Mouse (Mus musculus) lung, postnatal 10 days (tissue): Measurements from ENCODE around the gene Slc16a6.

Experiments
- DNase-seq: peaks from one replicate; pipeline ENCODE4 v3.0.0; 2021

Gene Slc16a6

DNA sequence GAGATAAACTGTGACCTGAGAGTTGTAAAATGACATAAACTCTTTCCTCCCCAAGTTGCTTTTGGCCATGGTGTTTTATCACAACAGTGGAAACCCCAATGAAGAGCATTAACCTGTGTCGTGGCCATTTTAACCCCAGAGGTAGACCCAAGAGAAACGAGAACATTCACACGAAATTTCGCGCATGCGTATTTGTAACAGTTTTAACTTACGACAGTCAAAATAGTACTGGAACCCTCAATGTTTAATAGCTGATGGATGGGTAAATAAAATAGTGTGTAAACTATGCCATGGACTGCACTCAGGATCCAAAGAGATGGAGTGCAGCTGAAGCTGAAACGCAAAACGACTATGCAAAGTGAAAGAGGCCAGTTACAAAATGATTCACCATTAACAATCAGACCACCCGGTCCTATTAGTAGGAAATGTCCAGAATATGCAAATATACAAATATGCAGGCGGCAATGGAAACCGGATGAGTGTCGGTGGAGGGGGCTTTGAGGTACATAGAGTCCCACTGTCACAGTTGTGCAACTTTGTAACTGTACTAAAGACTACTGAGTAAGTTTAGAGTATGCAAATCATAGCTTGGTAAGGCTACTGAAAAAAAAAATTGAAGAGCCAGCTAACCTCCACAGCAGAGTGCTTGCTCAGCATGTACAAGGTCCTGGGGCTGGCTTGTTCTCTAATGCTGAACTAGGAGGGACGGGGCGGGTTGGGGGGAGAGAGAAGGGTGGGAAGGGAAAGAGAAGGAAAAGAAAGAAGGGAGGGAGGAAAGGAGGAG, 63.0 kb downstream of the Slc16a6 start:
- DNase-seq = no peak

DNA sequence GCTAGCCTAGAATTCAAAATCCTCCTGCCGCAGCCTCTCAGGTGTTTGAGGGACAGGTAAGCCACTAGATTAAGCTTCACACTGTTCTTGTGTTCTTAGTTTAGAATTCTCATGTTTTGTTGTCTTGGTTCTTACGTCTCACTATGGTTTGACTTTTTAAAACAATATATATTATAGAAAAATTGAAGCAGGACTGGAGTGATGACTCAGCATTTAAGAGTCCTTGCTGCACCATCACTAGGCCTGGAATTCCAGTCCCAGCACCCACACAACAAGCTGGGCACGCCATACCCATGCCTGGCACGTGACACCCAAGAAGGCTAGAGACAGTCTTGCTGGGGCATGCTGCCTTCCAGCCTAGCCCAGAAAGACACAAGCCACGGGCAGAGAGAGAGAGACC, 67.0 kb downstream of the Slc16a6 start:
- DNase-seq = no peak
